Mouse (Mus musculus): ENCODE measurements around the gene Gm47985. TPM values are rescaled to one million over a fixed set of nuclear protein-coding genes. Genes with fewer than 3 reads are reported as not detected.

The Gm47985 gene
- total and polyA plus RNA-seq, 2 experiments from 2014 or later: 0.23 to 0.42 TPM

DNA sequence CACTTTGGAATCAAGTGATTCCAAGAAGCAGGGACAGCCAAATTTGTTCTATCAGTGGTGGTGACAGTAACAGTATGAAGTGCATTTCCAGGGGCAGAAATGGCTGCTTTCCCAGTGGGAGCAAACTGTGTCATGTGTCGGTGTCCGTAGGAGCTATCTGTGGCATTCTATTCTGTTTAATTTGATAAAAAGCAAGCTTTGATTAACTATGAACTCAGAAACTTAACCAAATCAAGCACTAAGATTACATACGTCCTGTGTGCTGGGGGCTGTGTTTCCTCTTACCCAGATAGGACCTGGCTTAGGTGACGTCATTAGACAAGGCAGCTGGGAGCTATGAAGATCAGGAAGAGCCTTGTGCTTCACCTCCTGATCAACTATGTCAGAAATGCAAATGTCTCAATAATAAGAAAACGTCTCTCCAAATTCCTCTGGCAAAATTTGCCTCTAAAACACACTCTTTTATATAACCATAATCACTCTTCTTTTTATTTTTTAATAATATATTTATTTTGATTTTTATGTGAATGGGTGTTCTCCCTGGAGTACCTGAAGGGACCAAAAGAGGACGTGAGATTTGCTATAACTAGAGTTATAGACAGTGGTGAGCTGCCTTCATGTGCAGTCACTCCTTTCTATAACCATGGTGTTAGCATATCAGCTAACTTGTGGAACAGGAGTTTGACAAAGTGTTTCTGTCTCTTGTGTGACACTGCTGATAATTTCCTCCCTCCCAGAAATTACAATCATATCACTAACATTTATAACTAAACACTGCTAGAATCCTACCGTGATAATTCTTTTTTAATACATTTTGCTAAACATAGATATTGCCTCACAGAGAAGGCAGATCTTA is 25.3 kb upstream of the Gm47985 start:
- peak overlapping the region; percentile 59 for H3K27ac ChIP-seq (ENCODE audit: low read depth)

DNA sequence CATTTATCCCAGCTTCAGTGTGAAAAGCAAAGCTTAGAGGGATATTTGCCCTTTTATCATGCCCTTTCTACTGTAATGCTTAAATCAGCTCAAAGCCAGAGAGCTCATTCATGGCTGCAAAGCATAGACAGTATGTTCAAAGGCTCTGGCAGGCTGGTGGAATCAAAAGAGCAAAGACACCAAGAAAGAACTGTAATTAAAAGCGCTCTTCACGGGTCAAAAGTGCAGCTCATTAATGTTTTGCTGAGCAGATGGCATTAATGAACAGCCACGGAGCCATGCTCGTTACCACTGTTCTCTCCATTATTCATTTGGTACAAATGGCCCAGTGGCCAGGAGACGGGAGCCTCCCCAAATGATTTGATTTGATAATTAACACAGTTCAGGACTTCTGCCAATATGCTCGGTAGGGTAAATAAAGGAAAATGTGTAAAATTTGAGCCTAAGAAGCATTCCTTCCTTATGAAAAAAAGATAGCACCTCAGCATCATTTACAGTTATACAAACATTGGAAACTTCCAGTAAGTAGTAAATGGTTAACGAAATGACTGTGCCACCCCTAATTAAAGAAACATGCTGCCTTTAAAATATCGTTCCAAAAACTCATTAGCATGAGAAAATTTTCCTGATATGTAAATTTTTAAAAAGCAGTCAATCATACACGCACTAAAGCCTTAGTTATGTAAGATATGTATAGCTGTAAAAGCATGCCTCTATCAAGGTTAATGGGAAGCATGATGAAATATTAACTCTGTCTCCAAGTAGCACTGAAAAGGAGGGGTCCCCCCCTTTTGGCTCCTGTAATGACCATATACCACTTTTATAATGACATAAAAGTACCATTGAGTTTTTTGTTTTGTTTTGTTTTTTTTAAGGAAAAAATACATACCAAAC is 24.1 kb upstream of the Gm47985 start:
- H3K4me1 ChIP-seq (ENCODE audit: control insufficient read depth, insufficient read depth): peaks cover 26% of the 10 kb centered on the region
- H3K4me2 ChIP-seq (ENCODE audit: low read depth, low read length): no peak overlapping the region
- H3K36me3 ChIP-seq (replicated peaks; ENCODE audit: control insufficient read depth, insufficient read depth, low read length): no peaks in the 10 kb centered on the region
- no peak overlapping the region for H3K27ac ChIP-seq (ENCODE audit: low read depth)
- ATAC-seq (ENCODE audit: insufficient read depth, low read depth) (no peak), DNase-seq (ENCODE audit: low spot score) (no peak)
- H3K4me3 ChIP-seq (ENCODE audit: low read depth, low read length): no peak overlapping the region
- WGBS: 87% methylated on average over 9 of the region's 9 CpGs
- TF ChIP-seq EP300 (IDR thresholded peaks at IDR 0.05; ENCODE audit: low read depth) (no peak), CTCF (IDR thresholded peaks at IDR 0.05; ENCODE audit: low read depth) (no peak)
- H3K27me3 ChIP-seq (ENCODE audit: control insufficient read depth, insufficient read depth, low read length): no peaks in the 10 kb centered on the region
- H3K9ac ChIP-seq (replicated peaks; ENCODE audit: low read depth, low read length): no peak overlapping the region
- no peaks in the 10 kb centered on the region for H3K9me3 ChIP-seq (replicated peaks; ENCODE audit: control insufficient read depth, low read length)

More for the DNA sequence above, 25.3 kb upstream of the Gm47985 start:
- H3K9ac ChIP-seq (replicated peaks; ENCODE audit: low read depth, low read length): no peak overlapping the region
- peaks cover 26% of the 10 kb centered on the region for H3K4me1 ChIP-seq (ENCODE audit: control insufficient read depth, insufficient read depth)
- H3K4me3 ChIP-seq (ENCODE audit: low read depth, low read length): no peak overlapping the region
- TF ChIP-seq EP300 (IDR thresholded peaks at IDR 0.05; ENCODE audit: low read depth) (no peak), CTCF (IDR thresholded peaks at IDR 0.05; ENCODE audit: low read depth) (no peak)
- DNase-seq (ENCODE audit: low spot score) (peak; percentile 47), ATAC-seq (ENCODE audit: insufficient read depth, low read depth) (0 out of 2 replicates have a peak, but pooled peaks have one; percentile 33)
- no peaks in the 10 kb centered on the region for H3K27me3 ChIP-seq (ENCODE audit: control insufficient read depth, insufficient read depth, low read length)
- WGBS: 19% methylated on average over 7 of the region's 7 CpGs
- H3K9me3 ChIP-seq (replicated peaks; ENCODE audit: control insufficient read depth, low read length): no peaks in the 10 kb centered on the region
- no peaks in the 10 kb centered on the region for H3K36me3 ChIP-seq (replicated peaks; ENCODE audit: control insufficient read depth, insufficient read depth, low read length)
- no peak overlapping the region for H3K4me2 ChIP-seq (ENCODE audit: low read depth, low read length)

DNA sequence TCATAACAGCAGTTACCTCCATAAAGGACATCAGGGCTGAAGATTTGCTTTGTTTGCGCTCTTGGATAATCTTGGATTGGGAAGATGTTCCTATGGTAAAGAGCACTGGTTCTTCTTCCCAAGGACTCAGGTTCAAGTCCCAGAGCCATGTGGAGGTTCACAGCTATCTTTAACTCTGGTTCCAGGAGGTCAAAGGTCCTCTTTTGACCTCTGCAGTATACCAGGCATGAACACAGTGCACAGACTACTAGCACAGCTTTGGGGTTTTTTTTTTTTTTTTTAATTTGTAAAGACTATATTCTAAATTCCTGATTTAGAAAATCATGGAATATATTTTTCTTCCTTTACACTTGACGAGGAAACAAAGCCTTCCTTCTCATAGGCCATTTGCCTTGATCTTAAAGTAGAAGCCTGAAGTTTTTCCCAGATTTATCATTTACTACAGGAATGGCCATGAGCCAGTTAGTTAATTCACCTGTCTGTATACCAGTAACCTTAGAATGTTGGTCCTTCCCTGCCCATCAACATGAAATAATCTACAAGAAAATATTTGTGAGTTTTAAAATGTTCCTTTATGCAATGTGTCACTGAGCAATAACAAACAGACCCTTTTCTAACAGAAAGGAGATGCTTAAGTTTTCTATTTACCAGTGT is 23.4 kb upstream of the Gm47985 start:
- Histone ChIP-seq H3K27me3 (ENCODE audit: control insufficient read depth, insufficient read depth, low read length) (no peaks in the 10 kb centered on the region), H3K4me3 (ENCODE audit: low read depth, low read length) (no peak overlapping the region), H3K4me2 (ENCODE audit: low read depth, low read length) (no peak overlapping the region), H3K36me3 (replicated peaks; ENCODE audit: control insufficient read depth, insufficient read depth, low read length) (no peaks in the 10 kb centered on the region), H3K9me3 (replicated peaks; ENCODE audit: control insufficient read depth, low read length) (no peaks in the 10 kb centered on the region), H3K9ac (replicated peaks; ENCODE audit: low read depth, low read length) (no peak overlapping the region), H3K27ac (ENCODE audit: low read depth) (no peak overlapping the region), H3K4me1 (ENCODE audit: control insufficient read depth, insufficient read depth) (peaks cover 26% of the 10 kb centered on the region)
- ATAC-seq (ENCODE audit: insufficient read depth, low read depth) (no peak), DNase-seq (ENCODE audit: low spot score) (no peak)
- TF ChIP-seq EP300 (IDR thresholded peaks at IDR 0.05; ENCODE audit: low read depth): no peak
- no peak for TF ChIP-seq CTCF (IDR thresholded peaks at IDR 0.05; ENCODE audit: low read depth)
- WGBS: 92% methylated on average over 2 of the region's 2 CpGs

DNA sequence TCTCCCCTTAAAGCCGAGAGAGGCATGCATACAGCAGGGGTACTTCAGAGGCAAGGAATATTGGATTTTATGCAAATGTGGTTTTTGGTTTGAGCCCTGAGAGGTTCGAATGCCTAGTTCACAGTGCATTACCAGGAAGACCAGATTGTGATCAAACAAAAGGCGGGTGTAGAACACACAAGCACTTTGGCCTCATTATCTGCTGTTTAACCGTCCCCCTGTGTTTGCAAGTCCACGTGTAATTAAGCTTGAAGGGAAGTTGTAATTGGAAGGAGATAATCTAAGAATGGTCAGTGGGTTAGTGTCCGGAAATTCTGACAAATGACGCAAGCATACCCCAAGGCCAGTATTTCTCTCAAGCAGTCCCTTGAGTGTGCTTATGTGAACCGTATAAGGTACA is 16.3 kb upstream of the Gm47985 start:
- no peaks in the 10 kb centered on the region for H3K9me3 ChIP-seq (replicated peaks; ENCODE audit: control insufficient read depth, low read length)
- TF ChIP-seq CTCF (IDR thresholded peaks at IDR 0.05; ENCODE audit: low read depth) (no peak), EP300 (IDR thresholded peaks at IDR 0.05; ENCODE audit: low read depth) (no peak)
- H3K4me3 ChIP-seq (ENCODE audit: low read depth, low read length): no peak overlapping the region
- no peak for ATAC-seq (ENCODE audit: insufficient read depth, low read depth)
- H3K36me3 ChIP-seq (replicated peaks; ENCODE audit: control insufficient read depth, insufficient read depth, low read length): no peaks in the 10 kb centered on the region
- no peak overlapping the region for H3K4me2 ChIP-seq (ENCODE audit: low read depth, low read length)
- no peak overlapping the region for H3K27ac ChIP-seq (ENCODE audit: low read depth)
- no peaks in the 10 kb centered on the region for H3K4me1 ChIP-seq (ENCODE audit: control insufficient read depth, insufficient read depth)
- WGBS: 53% methylated on average over 8 of the region's 8 CpGs
- H3K27me3 ChIP-seq (ENCODE audit: control insufficient read depth, insufficient read depth, low read length): no peaks in the 10 kb centered on the region
- DNase-seq (ENCODE audit: low spot score): no peak
- H3K9ac ChIP-seq (replicated peaks; ENCODE audit: low read depth, low read length): no peak overlapping the region

DNA sequence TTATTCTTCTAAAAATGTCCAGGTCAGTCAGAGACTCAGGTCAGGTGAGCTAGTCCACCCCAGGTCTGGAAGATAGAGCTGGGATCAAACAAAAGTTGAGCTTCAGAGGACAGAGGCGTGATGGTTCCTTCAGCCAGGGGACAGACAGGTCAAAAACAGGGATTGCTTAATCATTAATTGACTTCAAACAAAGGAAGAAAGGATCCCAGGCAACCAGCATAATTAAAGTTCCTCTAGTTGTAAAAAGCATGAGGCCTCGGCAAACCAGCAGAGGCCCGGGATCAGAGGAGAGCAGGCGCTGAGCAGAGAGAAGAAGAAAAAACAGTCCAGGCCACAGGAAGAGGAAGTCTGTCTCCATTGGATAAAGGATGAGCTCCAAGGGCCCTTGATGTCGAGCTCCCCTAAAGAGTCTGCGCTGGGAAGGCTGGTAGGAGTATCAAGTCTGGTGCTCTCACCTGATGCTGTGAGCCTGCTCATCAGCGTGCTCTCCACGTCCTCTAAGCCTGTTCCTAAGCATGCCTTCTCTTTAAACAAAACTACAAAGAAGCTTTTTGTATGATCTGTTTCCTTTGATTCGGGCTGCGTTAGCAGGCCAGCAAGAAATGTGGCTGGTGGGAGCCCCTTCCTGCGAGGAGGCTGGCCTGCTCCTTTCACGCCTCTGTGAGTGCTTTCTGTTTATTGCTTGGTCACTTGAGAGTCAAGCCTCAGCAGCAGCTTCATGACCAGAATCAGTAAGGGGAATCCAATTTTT is 14.9 kb upstream of the Gm47985 start:
- DNase-seq (ENCODE audit: low spot score) (no peak), ATAC-seq (ENCODE audit: insufficient read depth, low read depth) (no peak)
- H3K9me3 ChIP-seq (replicated peaks; ENCODE audit: control insufficient read depth, low read length): no peaks in the 10 kb centered on the region
- H3K4me1 ChIP-seq (ENCODE audit: control insufficient read depth, insufficient read depth): no peaks in the 10 kb centered on the region
- 56% methylated on average over 12 of the region's 12 CpGs for WGBS
- no peak overlapping the region for H3K27ac ChIP-seq (ENCODE audit: low read depth)
- H3K4me2 ChIP-seq (ENCODE audit: low read depth, low read length): no peak overlapping the region
- H3K27me3 ChIP-seq (ENCODE audit: control insufficient read depth, insufficient read depth, low read length): no peaks in the 10 kb centered on the region
- H3K9ac ChIP-seq (replicated peaks; ENCODE audit: low read depth, low read length): no peak overlapping the region
- no peaks in the 10 kb centered on the region for H3K36me3 ChIP-seq (replicated peaks; ENCODE audit: control insufficient read depth, insufficient read depth, low read length)
- TF ChIP-seq EP300 (IDR thresholded peaks at IDR 0.05; ENCODE audit: low read depth): no peak
- TF ChIP-seq CTCF (IDR thresholded peaks at IDR 0.05; ENCODE audit: low read depth): no peak
- H3K4me3 ChIP-seq (ENCODE audit: low read depth, low read length): no peak overlapping the region
